Mouse (Mus musculus): ENCODE results near the gene B3galt4. TPM values are rescaled to one million over a fixed set of nuclear protein-coding genes. Genes with fewer than 3 reads are reported as not detected.
"Not testable (repeated sequence)": the region's sequence is repeated elsewhere in the genome, so short reads cannot be mapped to it uniquely, and the experiment has no call there.

Gene B3galt4
- polyA plus RNA-seq, 1 experiment from 2014 or later: 4.1 TPM

DNA sequence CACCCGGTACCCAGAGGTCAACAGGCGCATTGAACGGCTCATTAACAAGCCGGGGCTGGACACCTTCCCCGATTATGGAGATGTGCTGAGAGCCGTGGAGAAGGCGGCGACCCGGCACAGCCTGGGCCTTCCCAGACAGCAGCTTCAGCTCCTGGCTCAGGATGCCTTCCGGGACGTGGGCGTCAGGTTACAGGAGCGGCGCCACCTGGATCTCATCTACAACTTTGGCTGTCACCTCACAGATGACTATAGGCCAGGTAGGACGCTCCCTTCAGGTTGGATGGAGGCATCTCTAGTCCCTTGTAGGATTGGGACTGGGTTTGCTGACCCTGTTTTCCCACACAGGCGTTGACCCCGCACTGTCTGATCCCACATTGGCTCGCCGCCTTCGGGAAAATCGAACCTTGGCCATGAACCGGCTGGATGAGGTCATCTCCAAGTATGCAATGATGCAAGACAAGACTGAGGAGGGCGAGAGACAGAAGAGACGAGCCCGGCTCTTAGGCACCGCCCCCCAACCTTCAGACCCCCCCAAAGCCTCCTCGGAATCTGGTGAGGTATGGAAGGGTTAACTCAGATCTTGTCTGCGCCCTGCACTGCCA is 39.4 kb downstream of the B3galt4 start:
- Histone ChIP-seq H3K27ac (replicated peaks) (no peak overlapping the region), H3K4me1 (peaks cover 58% of the 10 kb centered on the region), H3K36me3 (peaks cover 50% of the 10 kb centered on the region), H3K27me3 (ENCODE audit: low read depth, poor library complexity, severe bottlenecking) (peaks cover 3% of the 10 kb centered on the region; the same call in 1 of the 2 replicates), H3K9me3 (replicated peaks) (no peaks in the 10 kb centered on the region), H3K4me3 (0 out of 2 replicates have a peak overlapping the region, but pooled peaks have one; percentile 10)
- 93% methylated on average over 28 of the region's 28 CpGs for WGBS
- no peak for DNase-seq (ENCODE audit: low spot score)

DNA sequence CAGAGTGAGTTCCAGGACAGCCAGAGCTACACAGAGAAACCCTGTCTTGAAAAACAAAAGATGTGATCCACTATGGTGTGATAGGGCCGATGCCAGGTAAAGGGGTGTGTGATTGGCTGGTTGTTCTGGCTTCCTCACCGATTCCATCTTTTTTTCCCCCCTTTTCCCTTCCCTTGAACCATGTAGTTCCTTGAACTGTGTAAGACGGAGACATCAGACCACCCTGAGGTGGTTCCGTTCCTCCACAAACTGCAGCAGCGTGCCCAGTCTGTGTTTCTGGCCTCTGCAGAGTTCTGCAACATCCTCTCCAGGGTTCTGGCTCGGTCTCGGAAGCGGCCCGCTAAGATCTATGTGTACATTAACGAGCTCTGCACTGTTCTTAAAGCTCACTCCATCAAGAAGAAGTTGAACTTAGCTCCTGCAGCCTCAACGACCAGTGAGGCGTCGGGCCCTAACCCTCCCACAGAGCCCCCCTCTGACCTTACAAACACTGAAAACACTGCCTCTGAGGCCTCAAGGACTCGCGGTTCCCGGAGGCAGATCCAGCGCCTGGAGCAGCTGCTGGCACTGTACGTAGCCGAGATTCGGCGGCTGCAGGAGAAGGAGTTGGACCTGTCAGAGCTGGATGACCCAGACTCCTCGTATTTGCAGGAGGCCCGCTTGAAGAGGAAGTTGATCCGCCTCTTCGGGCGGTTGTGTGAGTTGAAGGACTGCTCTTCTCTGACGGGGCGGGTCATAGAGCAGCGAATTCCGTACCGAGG is 40.1 kb downstream of the B3galt4 start:
- peaks cover 52% of the 10 kb centered on the region for H3K4me1 ChIP-seq
- 95% methylated on average over 31 of the region's 31 CpGs for whole genome bisulfite sequencing
- no peaks in the 10 kb centered on the region for H3K9me3 ChIP-seq (replicated peaks)
- peaks cover 7% of the 10 kb centered on the region; the same call in 1 of the 2 replicates for H3K27me3 ChIP-seq (ENCODE audit: low read depth, poor library complexity, severe bottlenecking)
- no peak overlapping the region for H3K27ac ChIP-seq (replicated peaks)
- H3K36me3 ChIP-seq: peaks cover 50% of the 10 kb centered on the region
- DNase-seq (ENCODE audit: low spot score): no peak
- H3K4me3 ChIP-seq: peak overlapping the region; percentile 85; the same call in 1 of the 2 replicates

DNA sequence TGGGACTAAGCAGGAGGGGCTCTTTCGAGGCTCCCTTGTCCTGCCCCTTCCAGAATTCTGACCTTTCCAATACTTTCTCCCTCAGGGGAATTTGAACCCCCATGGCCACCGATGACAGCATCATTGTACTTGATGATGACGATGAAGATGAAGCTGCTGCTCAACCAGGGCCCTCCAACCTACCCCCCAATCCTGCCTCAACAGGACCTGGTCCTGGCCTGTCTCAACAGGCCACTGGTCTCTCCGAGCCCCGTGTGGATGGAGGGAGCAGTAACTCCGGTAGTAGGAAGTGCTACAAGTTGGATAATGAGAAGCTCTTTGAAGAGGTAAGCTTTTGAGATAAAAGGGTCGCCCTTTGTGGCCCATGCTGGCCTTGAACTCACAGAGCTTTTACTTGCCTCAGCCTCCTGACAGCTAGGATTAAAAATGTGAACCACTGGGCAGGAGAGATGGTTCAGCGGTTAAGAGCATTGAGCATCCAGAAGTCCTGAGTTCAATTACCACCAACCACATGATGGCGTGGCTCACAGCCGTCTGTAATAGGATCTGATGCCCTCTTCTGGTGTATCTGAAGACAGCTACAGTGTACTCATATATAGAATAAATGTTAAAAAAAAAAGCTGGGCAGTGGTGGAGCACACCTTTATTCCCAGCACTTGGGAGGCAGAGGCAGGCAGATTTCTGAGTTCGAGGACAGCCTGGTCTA is 40.8 kb downstream of the B3galt4 start:
- 56% methylated on average over 11 of the region's 11 CpGs for WGBS

GRCm38 (mm10) chr17:33909869-33910250 is 41.4 kb downstream of the B3galt4 start:
- WGBS: 1% methylated on average over 14 of the region's 14 CpGs
- no peak for DNase-seq (ENCODE audit: low spot score)
- peaks cover 47% of the 10 kb centered on the region for H3K4me1 ChIP-seq

More for the DNA sequence above, 40.8 kb downstream of the B3galt4 start:
- no peak for DNase-seq (ENCODE audit: low spot score)
- Histone ChIP-seq H3K9me3 (replicated peaks) (no peaks in the 10 kb centered on the region), H3K4me1 (peaks cover 50% of the 10 kb centered on the region), H3K27me3 (ENCODE audit: low read depth, poor library complexity, severe bottlenecking) (peaks cover 7% of the 10 kb centered on the region; the same call in 1 of the 2 replicates), H3K27ac (replicated peaks) (peak overlapping the region; percentile 91), H3K36me3 (peaks cover 50% of the 10 kb centered on the region), H3K4me3 (peak overlapping the region; percentile 85)

DNA sequence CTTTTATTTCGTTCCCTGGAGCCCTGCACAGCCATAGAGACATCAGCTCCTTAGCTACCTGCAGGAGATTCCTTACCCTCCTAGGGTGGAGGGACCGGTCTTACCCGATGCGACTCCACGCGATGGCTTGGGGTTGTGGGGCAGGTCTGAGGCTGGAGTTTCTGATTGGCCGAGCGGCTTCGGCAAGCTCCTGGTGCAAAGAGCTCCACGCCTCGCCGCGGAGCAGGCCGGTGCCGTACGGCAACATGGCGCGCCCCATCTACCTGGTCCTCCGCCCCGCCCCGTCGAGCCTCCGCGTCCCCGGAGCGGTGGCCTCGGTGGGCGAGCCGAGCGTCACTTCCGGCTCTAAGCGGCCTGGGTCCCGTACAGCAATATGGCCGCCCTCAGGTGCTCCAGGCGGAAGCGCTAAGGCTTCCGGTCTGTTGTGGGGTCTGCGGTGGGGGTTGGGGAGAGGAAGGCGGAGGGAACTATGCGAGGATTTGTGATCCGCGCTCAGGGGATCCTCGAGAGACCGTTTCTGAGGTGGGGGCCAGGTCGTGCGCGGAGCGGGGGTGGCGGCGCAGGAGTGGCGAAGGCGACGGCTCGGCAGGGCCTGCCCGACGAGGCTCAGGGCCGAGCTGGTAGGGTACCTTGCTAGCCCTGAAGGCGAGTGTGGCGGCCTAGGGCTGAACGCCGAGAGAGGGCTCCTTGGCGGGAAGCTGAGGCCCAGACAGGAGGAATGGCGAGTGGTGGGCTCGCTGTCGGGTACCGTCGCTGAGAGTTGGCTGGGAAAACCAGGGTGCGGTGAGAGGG is 42.0 kb downstream of the B3galt4 start, which contains the start of gene Daxx:
TSS of gene Daxx (plus strand) at position 338 of the 792 bp plus-strand sequence.
- WGBS: under 1% methylated on average over 68 of the region's 68 CpGs
- H3K4me1 ChIP-seq: peaks cover 44% of the 10 kb centered on the region

More at GRCm38 (mm10) chr17:33909869-33910250, 41.4 kb downstream of the B3galt4 start:
- Histone ChIP-seq H3K4me3 (peak overlapping the region; percentile 85), H3K36me3 (peaks cover 46% of the 10 kb centered on the region), H3K9me3 (replicated peaks) (no peaks in the 10 kb centered on the region), H3K27ac (replicated peaks) (peak overlapping the region; percentile 91), H3K27me3 (ENCODE audit: low read depth, poor library complexity, severe bottlenecking) (peaks cover 7% of the 10 kb centered on the region; the same call in 1 of the 2 replicates)

GRCm38 (mm10) chr17:33908331-33909076 is 42.8 kb downstream of the B3galt4 start:
- Histone ChIP-seq H3K9me3 (replicated peaks) (no peaks in the 10 kb centered on the region), H3K4me3 (peak overlapping the region; percentile 85), H3K27ac (replicated peaks) (peak overlapping the region; percentile 91), H3K27me3 (ENCODE audit: low read depth, poor library complexity, severe bottlenecking) (peaks cover 7% of the 10 kb centered on the region; the same call in 1 of the 2 replicates), H3K4me1 (peaks cover 39% of the 10 kb centered on the region), H3K36me3 (peaks cover 32% of the 10 kb centered on the region)
- WGBS: under 1% methylated on average over 44 of the region's 44 CpGs
- DNase-seq (ENCODE audit: low spot score): peak; percentile 54

More for the DNA sequence above, 42.0 kb downstream of the B3galt4 start, which contains the start of gene Daxx:
- Histone ChIP-seq H3K27ac (replicated peaks) (peak within 1 kb of the TSS; percentile 91), H3K4me3 (peak within 1 kb of the TSS; percentile 85), H3K27me3 (ENCODE audit: low read depth, poor library complexity, severe bottlenecking) (peaks cover 7% of the 10 kb centered on the region; the same call in 1 of the 2 replicates), H3K9me3 (replicated peaks) (no peaks in the 10 kb centered on the region), H3K36me3 (peaks cover 40% of the 10 kb centered on the region)
- DNase-seq (ENCODE audit: low spot score): peak; percentile 99

- H3K4me3 ChIP-seq; H3K9me3 ChIP-seq (replicated peaks); DNase-seq (ENCODE audit: low spot score); H3K27me3 ChIP-seq (ENCODE audit: low read depth, poor library complexity, severe bottlenecking); H3K27ac ChIP-seq (replicated peaks); H3K36me3 ChIP-seq: not testable (repeated sequence)
- 29% methylated on average over 4 of the region's 4 CpGs for WGBS
- peaks cover 18% of the 10 kb centered on the region for H3K4me1 ChIP-seq
These were observed 46.5 kb downstream of the B3galt4 start, which contains the start of gene Platr17 for GRCm38 (mm10) chr17:33904835-33905234. TSS of gene Platr17 (plus strand) at chr17:33905135.

GRCm38 (mm10) chr17:33903911-33904651 is 47.2 kb downstream of the B3galt4 start:
- H3K4me3 ChIP-seq; H3K27me3 ChIP-seq (ENCODE audit: low read depth, poor library complexity, severe bottlenecking): not testable (repeated sequence)
- WGBS: 80% methylated on average over 6 of the region's 6 CpGs

DNA sequence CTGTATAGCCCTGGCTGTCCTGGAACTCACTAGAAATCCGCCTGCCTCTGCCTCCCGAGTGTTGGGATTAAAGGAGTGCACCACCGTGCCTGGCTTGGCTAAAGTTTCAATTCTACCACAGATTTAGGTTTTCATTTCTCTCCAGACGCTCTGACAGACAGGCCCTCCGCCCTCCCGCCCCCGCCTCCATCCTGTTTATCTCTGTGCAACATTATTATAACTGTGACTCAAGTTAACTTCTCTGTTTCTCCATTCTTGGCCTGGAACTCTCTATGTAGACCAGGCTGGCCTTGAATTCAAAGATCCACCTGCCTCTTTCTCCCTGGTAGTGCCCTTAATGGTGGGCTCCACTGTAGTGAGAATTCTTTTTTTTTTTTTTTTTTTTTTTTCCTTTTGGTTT is 48.8 kb downstream of the B3galt4 start:
- peaks cover 5% of the 10 kb centered on the region for H3K4me1 ChIP-seq
- H3K9me3 ChIP-seq (replicated peaks): no peaks in the 10 kb centered on the region
- WGBS: 85% methylated on average over 7 of the region's 7 CpGs
- DNase-seq (ENCODE audit: low spot score): no peak
- no peak overlapping the region for H3K27ac ChIP-seq (replicated peaks)
- H3K36me3 ChIP-seq: no peaks in the 10 kb centered on the region
- H3K4me3 ChIP-seq: no peak overlapping the region
- H3K27me3 ChIP-seq (ENCODE audit: low read depth, poor library complexity, severe bottlenecking): peaks cover 7% of the 10 kb centered on the region; the same call in 1 of the 2 replicates

More at GRCm38 (mm10) chr17:33903911-33904651, 47.2 kb downstream of the B3galt4 start:
- H3K9me3 ChIP-seq (replicated peaks); H3K27ac ChIP-seq (replicated peaks); DNase-seq (ENCODE audit: low spot score); H3K36me3 ChIP-seq: not testable (repeated sequence)
- peaks cover 17% of the 10 kb centered on the region for H3K4me1 ChIP-seq

GRCm38 (mm10) chr17:33902079-33902478 is 49.2 kb downstream of the B3galt4 start:
- 88% methylated on average over 4 of the region's 4 CpGs for WGBS
- Histone ChIP-seq H3K4me3 (no peak overlapping the region), H3K27ac (replicated peaks) (no peak overlapping the region), H3K9me3 (replicated peaks) (no peaks in the 10 kb centered on the region), H3K36me3 (no peaks in the 10 kb centered on the region), H3K4me1 (peaks cover 5% of the 10 kb centered on the region), H3K27me3 (ENCODE audit: low read depth, poor library complexity, severe bottlenecking) (peaks cover 6% of the 10 kb centered on the region; the same call in 1 of the 2 replicates)
- no peak for DNase-seq (ENCODE audit: low spot score)

GRCm38 (mm10) chr17:33901653-33902052 is 49.6 kb downstream of the B3galt4 start:
- Histone ChIP-seq H3K9me3 (replicated peaks) (no peaks in the 10 kb centered on the region), H3K36me3 (no peaks in the 10 kb centered on the region), H3K27me3 (ENCODE audit: low read depth, poor library complexity, severe bottlenecking) (peaks cover 1% of the 10 kb centered on the region; the same call in 1 of the 2 replicates), H3K4me3 (no peak overlapping the region), H3K4me1 (peaks cover 5% of the 10 kb centered on the region), H3K27ac (replicated peaks) (no peak overlapping the region)
- WGBS: 87% methylated on average over 4 of the region's 4 CpGs
- DNase-seq (ENCODE audit: low spot score): no peak

All from midbrain, embryonic 10.5 days (tissue).